Mouse (Mus musculus) CH12.LX (cell line): Measurements from ENCODE around the gene Myo9b. TPM values are rescaled to one million over a fixed set of nuclear protein-coding genes. Genes with fewer than 3 reads are reported as not detected.

ENCODE experiments used
- DNase-seq: peaks from one replicate; pipeline ENCODE4 v3.0.0-alpha.2; 2013; ENCODE audit errors: extremely low read depth
- H3K27ac ChIP-seq: 2 replicates; pipeline ENCODE4 v1.5.1; 2012; ENCODE audit warnings: low read depth, mild to moderate bottlenecking, control low read depth, moderate library complexity; ENCODE audit not compliant: insufficient read depth
- H3K27me3 ChIP-seq: replicated peaks from 2 replicates; pipeline ENCODE3; 2012; ENCODE audit warnings: inconsistent platforms
- H3K36me3 ChIP-seq, 2 experiments: replicated peaks in 1 of 2; 2 replicates each; pipeline versions ENCODE3 to v1.6.1; 2012; ENCODE audit warnings: inconsistent platforms in 1 of 2, low read length in 1 of 2, mild to moderate bottlenecking in 1 of 2, mixed read lengths in 1 of 2, moderate library complexity in 1 of 2; ENCODE audit not compliant: control insufficient read depth in 1 of 2, insufficient read depth in 1 of 2
- H3K4me1 ChIP-seq, 2 experiments: 2 replicates each; pipeline ENCODE4 v1.6.1; 2012; ENCODE audit warnings: inconsistent platforms in 1 of 2, moderate library complexity in 1 of 2; ENCODE audit not compliant: insufficient read depth in 2 of 2, control insufficient read depth in 1 of 2
- H3K4me2 ChIP-seq: 2 replicates; pipeline ENCODE4 v1.6.1; 2012; ENCODE audit warnings: low read depth, mild to moderate bottlenecking, control low read depth; ENCODE audit not compliant: poor library complexity, insufficient read depth, severe bottlenecking
- H3K4me3 ChIP-seq, 3 experiments: fragments of 150-350 bp in 1 of 3; sonication (generic) in 1 of 3; replicated peaks in 1 of 3; 2 replicates each; pipeline versions ENCODE3 to v1.5.1; 2011 to 2012; ENCODE audit warnings: low read depth in 2 of 3, low read length in 2 of 3, mild to moderate bottlenecking in 2 of 3, moderate library complexity in 2 of 3, control low read depth in 1 of 3, improper control_type of control experiment in 1 of 3, inconsistent platforms in 1 of 3, mixed read lengths in 1 of 3; ENCODE audit not compliant: poor library complexity in 1 of 3
- H3K79me2 ChIP-seq: replicated peaks from 2 replicates; pipeline ENCODE4 v1.6.1; 2012; ENCODE audit warnings: mild to moderate bottlenecking, moderate library complexity; ENCODE audit not compliant: control insufficient read depth, poor library complexity, insufficient read depth, severe bottlenecking; ENCODE audit errors: extremely low read depth
- H3K9ac ChIP-seq: 2 replicates; pipeline ENCODE4 v1.6.1; 2012; ENCODE audit warnings: low read depth, mild to moderate bottlenecking, control low read depth, moderate library complexity; ENCODE audit not compliant: insufficient read depth
- H3K9me3 ChIP-seq: replicated peaks from 2 replicates; pipeline ENCODE3; 2012; ENCODE audit warnings: low read length, inconsistent platforms, mixed read lengths
- BHLHE40 ChIP-seq: IDR thresholded peaks from 2 replicates; pipeline ENCODE4 v1.6.1; 2011; ENCODE audit warnings: mild to moderate bottlenecking, low read depth, low read length, improper control_type of control experiment
- CHD2 ChIP-seq: IDR thresholded peaks from 2 replicates; pipeline ENCODE4 v1.6.1; 2011; ENCODE audit warnings: low read length, improper control_type of control experiment
- CTCF ChIP-seq, 2 experiments: IDR thresholded peaks in 1 of 2; conservative IDR thresholded peaks in 1 of 2; 2 replicates each; pipeline ENCODE4 v1.5.1; 2011 to 2012; ENCODE audit warnings: low read depth in 2 of 2, low read length in 2 of 2, improper control_type of control experiment in 1 of 2, inconsistent platforms in 1 of 2, mild to moderate bottlenecking in 1 of 2, moderate library complexity in 1 of 2
- E2F4 ChIP-seq: IDR thresholded peaks from 2 replicates; pipeline ENCODE4 v1.6.1; 2011; ENCODE audit warnings: low read depth, low read length, improper control_type of control experiment; ENCODE audit not compliant: insufficient replicate concordance
- EP300 ChIP-seq: IDR thresholded peaks from 2 replicates; pipeline ENCODE4 v1.6.1; 2011; ENCODE audit warnings: low read length, improper control_type of control experiment
- KAT2A ChIP-seq: IDR thresholded peaks from 2 replicates; pipeline ENCODE4 v1.6.1; 2012; ENCODE audit warnings: low read length, improper control_type of control experiment, inconsistent platforms; ENCODE audit not compliant: insufficient replicate concordance
- MAFK ChIP-seq: IDR thresholded peaks from 2 replicates; pipeline ENCODE4 v1.6.1; 2011; ENCODE audit warnings: low read length, improper control_type of control experiment; ENCODE audit not compliant: insufficient replicate concordance
- MAX ChIP-seq: IDR thresholded peaks from 2 replicates; pipeline ENCODE4 v1.6.1; 2011; ENCODE audit warnings: low read length, improper control_type of control experiment
- MEF2A ChIP-seq: IDR thresholded peaks from 2 replicates; pipeline ENCODE4 v1.6.1; 2014; ENCODE audit warnings: low read depth, mild to moderate bottlenecking, inconsistent platforms, low read length, improper control_type of control experiment, borderline replicate concordance
- RCOR1 ChIP-seq: conservative IDR thresholded peaks from 2 replicates; pipeline ENCODE4 v1.6.1; 2012; ENCODE audit warnings: low read depth, mild to moderate bottlenecking, inconsistent platforms, low read length, improper control_type of control experiment
- SIN3A ChIP-seq: IDR thresholded peaks from 2 replicates; pipeline ENCODE4 v1.6.1; 2012; ENCODE audit warnings: low read length, improper control_type of control experiment, inconsistent platforms
- SMC3 ChIP-seq: IDR thresholded peaks from 2 replicates; pipeline ENCODE4 v1.6.1; 2011; ENCODE audit warnings: low read depth, low read length, improper control_type of control experiment
- USF1 ChIP-seq: IDR thresholded peaks from 2 replicates; pipeline ENCODE4 v1.6.1; 2014; ENCODE audit warnings: low read depth, mild to moderate bottlenecking, inconsistent platforms, low read length, improper control_type of control experiment
- USF2 ChIP-seq: conservative IDR thresholded peaks from 2 replicates; pipeline ENCODE4 v1.6.1; 2011; ENCODE audit warnings: low read depth, low read length, improper control_type of control experiment
- ZNF384 ChIP-seq: IDR thresholded peaks from 2 replicates; pipeline ENCODE4 v1.6.1; 2012; ENCODE audit warnings: low read depth, low read length, improper control_type of control experiment, inconsistent platforms
- dilution Hi-C: fragments of 300-500 bp; cut with MboI; formaldehyde crosslinking; loops from 2 replicates; pipeline ENCODE4 v1.14.3; 2020; ENCODE audit warnings: low sequenced_read_pairs; ENCODE audit not compliant: extremely low pct_unique_long_range_greater_than_20kb, extremely low pct_ligation_motif_present
- in situ Hi-C: fragments of 300-500 bp; cut with MboI; formaldehyde crosslinking; loops from 3 replicates; pipeline ENCODE4 v1.14.3; 2019; ENCODE audit warnings: low sequenced_read_pairs, low pct_ligation_motif_present, low pct_unique_long_range_greater_than_20kb, mixed read lengths
- polyA plus RNA-seq: library from polyadenylated mRNA; unstranded; fragments of >175 nt; gene quantifications from 2 replicates; pipeline ENCODE4 v1.2.1, GENCODE M21; 2012; ENCODE audit warnings: low read depth; ENCODE audit not compliant: insufficient read length
- total RNA-seq, 2 experiments: library from RNA; depleted of rRNA; stranded (reverse); fragments of 300-350 nt in 1 of 2; fragments of >200 nt in 1 of 2; gene quantifications; 2 replicates each; pipeline ENCODE4 v1.2.3; 2012 to 2014

Gene Myo9b
- total and polyA plus RNA-seq, 3 experiments, result 14.2 to 36.2 (median 29.0) TPM

DNA sequence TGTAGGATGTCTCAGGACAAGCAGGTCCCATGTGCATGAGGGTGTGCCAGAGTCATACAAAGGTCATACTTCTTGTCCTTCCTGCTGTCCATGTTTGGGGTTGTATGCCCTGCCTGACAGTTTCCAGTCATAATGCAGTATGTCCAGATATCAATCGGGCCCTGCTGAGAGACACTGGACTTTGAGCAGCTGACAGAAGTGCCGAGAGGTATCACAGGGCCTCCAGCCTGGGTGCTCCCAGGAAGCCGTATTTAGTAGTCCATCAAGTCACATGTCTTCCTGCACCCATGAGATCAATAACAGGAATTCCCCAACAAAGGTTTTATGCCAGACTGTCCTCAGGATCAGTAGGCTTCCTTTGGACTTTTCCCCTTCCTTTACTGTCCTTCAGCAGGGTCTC lies 27.2 kb downstream of the Myo9b start:
- Histone ChIP-seq H3K79me2 (no peaks in the 10 kb centered on the region), H3K27ac (no peak overlapping the region), H3K4me3 (no peak overlapping the region), H3K9ac (no peak overlapping the region), H3K36me3 (peaks cover 13 to 76% of the 10 kb centered on the region in 2 experiments), H3K27me3 (no peaks in the 10 kb centered on the region), H3K4me2 (no peak overlapping the region), H3K4me1 (peaks cover 29 to 70% of the 10 kb centered on the region in 2 experiments), H3K9me3 (peaks cover 11% of the 10 kb centered on the region)
- in situ Hi-C loops (no loop called here), dilution Hi-C loops (no loop called here)
- TF ChIP-seq USF1, result no peak
- TF ChIP-seq BHLHE40, result no peak
- TF ChIP-seq USF2, result no peak
- TF ChIP-seq KAT2A, result no peak
- no peak for TF ChIP-seq EP300
- no peak for TF ChIP-seq E2F4
- no peak for TF ChIP-seq SMC3
- TF ChIP-seq RCOR1, result no peak
- no peak for DNase-seq

DNA sequence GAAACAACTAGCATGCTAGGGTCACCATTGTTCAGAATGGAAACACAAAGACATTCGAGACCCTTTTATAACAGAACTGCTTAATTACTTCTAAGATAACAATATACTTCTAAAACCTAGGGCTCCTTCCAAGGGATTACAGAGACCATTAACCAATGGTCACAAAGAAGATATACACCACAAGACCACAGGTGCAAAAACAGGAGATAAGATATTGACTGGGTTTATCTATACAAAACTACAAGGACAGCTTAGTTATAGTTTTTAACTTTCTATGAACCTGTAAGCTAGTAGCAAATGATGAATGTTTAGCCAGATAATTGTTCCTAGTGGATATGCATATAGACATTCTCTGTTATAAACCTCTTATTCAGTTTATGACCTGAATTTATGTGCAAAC lies 30.3 kb downstream of the Myo9b start:
- TF ChIP-seq MEF2A, result no peak
- no peak for TF ChIP-seq USF2
- TF ChIP-seq CHD2, result no peak
- no peak for TF ChIP-seq MAX
- TF ChIP-seq SIN3A, result no peak
- no peak for TF ChIP-seq SMC3
- TF ChIP-seq ZNF384, result no peak
- no peak overlapping the region for H3K9ac ChIP-seq
- no peak overlapping the region for H3K27ac ChIP-seq
- H3K4me2 ChIP-seq, result no peak overlapping the region
- H3K4me1 ChIP-seq, result peaks cover 7 to 66% of the 10 kb centered on the region in 2 experiments
- H3K79me2 ChIP-seq, result no peaks in the 10 kb centered on the region
- in situ Hi-C loops, result no loop called here
- no peak for DNase-seq
- no peak overlapping the region for H3K4me3 ChIP-seq
- H3K9me3 ChIP-seq, result peaks cover 11% of the 10 kb centered on the region
- dilution Hi-C loops, result no loop called here
- H3K36me3 ChIP-seq, result peaks cover 18 to 80% of the 10 kb centered on the region in 2 experiments
- H3K27me3 ChIP-seq, result no peaks in the 10 kb centered on the region

DNA sequence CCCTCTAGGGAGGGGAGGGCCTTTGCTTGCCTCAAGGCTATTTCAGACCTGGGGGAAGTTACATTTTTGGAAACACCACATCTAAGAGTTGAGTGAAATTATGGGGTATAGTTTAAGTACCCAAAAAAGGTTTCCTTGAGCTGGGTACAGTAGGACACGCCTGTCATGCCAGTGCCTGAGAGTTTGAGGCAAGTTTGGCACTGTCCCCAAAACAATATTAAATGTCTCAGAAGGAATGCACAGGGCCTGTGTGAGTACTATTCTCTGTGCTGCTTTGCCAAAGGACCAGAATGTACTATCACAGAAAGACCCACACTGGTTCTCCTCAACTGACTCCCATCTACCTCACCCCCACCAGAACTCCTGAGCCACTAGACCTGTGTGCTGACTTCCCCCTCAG lies 31.1 kb downstream of the Myo9b start:
- H3K4me2 ChIP-seq, result no peak overlapping the region
- H3K4me3 ChIP-seq, result no peak overlapping the region
- peaks cover 6 to 66% of the 10 kb centered on the region in 2 experiments for H3K4me1 ChIP-seq
- H3K36me3 ChIP-seq, result peaks cover 18 to 80% of the 10 kb centered on the region in 2 experiments
- DNase-seq, result no peak
- no peak for TF ChIP-seq E2F4
- no peak for TF ChIP-seq CTCF (conservative IDR thresholded peaks at IDR 0.05 in 1 of 2, IDR thresholded peaks at IDR 0.05 in 1 of 2; ENCODE audit: low read depth in 2 of 2, low read length in 2 of 2)
- TF ChIP-seq MAFK, result no peak
- no peaks in the 10 kb centered on the region for H3K27me3 ChIP-seq
- in situ Hi-C loops, result no loop called here
- dilution Hi-C loops, result no loop called here
- no peaks in the 10 kb centered on the region for H3K79me2 ChIP-seq
- no peak overlapping the region for H3K9ac ChIP-seq
- peaks cover 11% of the 10 kb centered on the region for H3K9me3 ChIP-seq
- no peak overlapping the region for H3K27ac ChIP-seq
